Mouse (Mus musculus) embryonic fibroblast, embryonic 13.5 days (primary cell): ENCODE measurements around the gene Kif6.

Experiments
- CTCF ChIP-seq: IDR thresholded peaks from 2 replicates; pipeline ENCODE4 v1.5.1; 2011; ENCODE audit warnings: mild to moderate bottlenecking, control low read depth, low read length, moderate library complexity, borderline replicate concordance; ENCODE audit not compliant: insufficient read depth
- POLR2A ChIP-seq: IDR thresholded peaks from 2 replicates; pipeline ENCODE4 v1.6.1; 2011; ENCODE audit warnings: low read depth, mild to moderate bottlenecking, control low read depth, low read length, moderate library complexity

DNA sequence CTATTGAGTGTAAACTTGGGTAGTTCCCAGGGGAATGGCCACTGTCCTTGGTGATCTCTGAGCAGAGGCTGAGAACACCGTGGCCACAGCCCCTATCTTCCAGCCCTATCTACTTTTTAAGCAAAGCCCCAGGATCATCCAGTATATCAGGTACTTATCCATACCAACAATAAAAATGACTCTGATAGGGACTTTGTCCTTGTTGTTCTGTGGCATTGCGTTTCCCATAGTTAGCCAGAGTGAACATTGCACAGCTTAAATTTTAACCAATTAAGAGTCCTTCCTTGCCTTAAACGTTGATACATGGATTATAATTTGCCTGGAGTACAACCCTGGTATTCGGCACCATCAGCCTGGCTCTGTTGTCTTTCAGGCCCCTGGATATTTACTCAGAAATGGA is 112.0 kb downstream of the Kif6 start:
- TF ChIP-seq CTCF (no peak), POLR2A (no peak)
